Mouse (Mus musculus): ENCODE measurements around the gene L3mbtl1. TPM values are rescaled to one million over a fixed set of nuclear protein-coding genes. Genes with fewer than 3 reads are reported as not detected.
"Not testable (repeated sequence)": the region's sequence is repeated elsewhere in the genome, so short reads cannot be mapped to it uniquely, and the experiment has no call there.

The L3mbtl1 gene
- polyA plus RNA-seq (2014; fragmentation: Nextera tagmentation; extraction: Ambion mirVana): 0.07 TPM in 1 of 2 replicates, not detected in the other

DNA sequence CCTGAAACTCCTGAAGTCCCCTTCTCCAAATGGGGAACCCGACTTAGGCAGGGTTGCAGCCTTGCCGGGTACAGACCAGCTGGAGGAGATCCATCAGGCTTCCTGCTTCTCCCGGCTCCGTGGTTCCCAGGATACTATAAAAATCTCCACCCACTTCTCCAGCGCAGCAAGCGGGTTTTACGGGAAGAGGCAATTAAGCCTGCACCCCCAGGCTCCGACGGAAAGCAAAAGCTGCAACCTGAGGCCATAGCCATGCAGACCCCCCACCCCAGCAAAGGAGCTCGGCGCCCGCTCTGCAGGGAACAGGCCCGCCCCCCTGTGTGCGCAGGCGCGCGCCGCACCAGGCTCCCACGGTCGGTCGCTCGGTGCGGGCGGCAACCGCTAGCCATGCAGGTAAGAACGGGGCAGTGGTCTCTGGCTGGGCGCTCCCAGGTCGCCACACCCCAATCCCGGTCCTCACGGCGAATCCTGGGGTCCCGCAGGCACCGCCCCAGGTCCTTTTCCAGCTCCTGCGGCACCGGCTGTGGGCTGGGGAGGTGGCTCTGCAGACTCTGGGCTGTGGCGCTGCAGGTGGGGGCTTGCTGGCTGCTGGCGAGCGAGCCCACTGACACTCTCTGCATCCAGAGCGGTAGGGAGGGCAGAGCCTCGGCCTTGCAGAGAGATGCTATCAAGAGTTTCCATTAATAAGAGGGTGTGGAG, at the start of gene L3mbtl1:
Gene L3mbtl1 (plus strand): TSS at position 325 of the 699 bp plus-strand sequence.
- Histone ChIP-seq H3K4me2 (ENCODE audit: low read length) (peak within 1 kb of the TSS; percentile 99), H3K27me3 (replicated peaks; ENCODE audit: control insufficient read depth, insufficient read depth, low read length) (peaks cover 19% of the 10 kb centered on the region), H3K36me3 (ENCODE audit: control insufficient read depth, insufficient read depth, low read length) (peaks cover 27% of the 10 kb centered on the region), H3K9me3 (ENCODE audit: control insufficient read depth, low read length) (no peaks in the 10 kb centered on the region), H3K27ac (ENCODE audit: low read depth) (no peak within 1 kb of the TSS), H3K4me3 (ENCODE audit: low read depth, low read length) (peak within 1 kb of the TSS; percentile 53), H3K4me1 (replicated peaks; ENCODE audit: control insufficient read depth, insufficient read depth, low read length) (no peaks in the 10 kb centered on the region; the same call in 1 of the 2 replicates), H3K9ac (ENCODE audit: low read length) (peak within 1 kb of the TSS; percentile 47)
- ATAC-seq (replicated peaks; ENCODE audit: low FRiP score, low TSS enrichment, low read depth) (peak; percentile 42; the same call in 1 of the 2 replicates), DNase-seq (ENCODE audit: low spot score) (peak; percentile 72)
- WGBS: under 1% methylated on average over 40 of the region's 40 CpGs

DNA sequence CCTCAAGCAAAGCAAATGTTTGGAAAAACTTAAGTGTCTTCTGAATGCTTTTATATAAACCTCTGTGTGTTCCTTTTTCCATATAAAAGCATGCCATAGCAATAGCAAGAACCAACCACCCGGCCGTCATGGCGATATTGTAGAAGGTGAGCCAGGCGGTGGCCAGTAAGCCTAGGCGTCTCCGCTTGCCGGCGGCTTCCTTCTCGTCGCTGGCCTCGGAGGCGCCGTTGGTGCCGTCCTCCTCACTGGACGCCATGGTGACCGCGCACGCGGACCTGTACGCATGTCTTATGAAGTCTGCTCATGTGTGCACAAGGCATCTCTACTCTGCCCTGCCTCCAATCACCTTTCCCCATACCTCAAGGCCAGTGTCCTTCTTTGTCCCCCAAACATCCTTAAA, 44.0 kb upstream of the L3mbtl1 start:
- DNase-seq (ENCODE audit: low spot score); H3K9me3 ChIP-seq (ENCODE audit: control insufficient read depth, low read length); H3K4me1 ChIP-seq (replicated peaks; ENCODE audit: control insufficient read depth, insufficient read depth, low read length); H3K9ac ChIP-seq (ENCODE audit: low read length); H3K36me3 ChIP-seq (ENCODE audit: control insufficient read depth, insufficient read depth, low read length); H3K4me2 ChIP-seq (ENCODE audit: low read length); H3K27me3 ChIP-seq (replicated peaks; ENCODE audit: control insufficient read depth, insufficient read depth, low read length); H3K27ac ChIP-seq (ENCODE audit: low read depth); H3K4me3 ChIP-seq (ENCODE audit: low read depth, low read length): not testable (repeated sequence)
- 0 out of 2 replicates have a peak, but pooled peaks have one; percentile 44 for ATAC-seq (replicated peaks; ENCODE audit: low FRiP score, low TSS enrichment, low read depth)
- WGBS: 93% methylated on average over 20 of the region's 20 CpGs

DNA sequence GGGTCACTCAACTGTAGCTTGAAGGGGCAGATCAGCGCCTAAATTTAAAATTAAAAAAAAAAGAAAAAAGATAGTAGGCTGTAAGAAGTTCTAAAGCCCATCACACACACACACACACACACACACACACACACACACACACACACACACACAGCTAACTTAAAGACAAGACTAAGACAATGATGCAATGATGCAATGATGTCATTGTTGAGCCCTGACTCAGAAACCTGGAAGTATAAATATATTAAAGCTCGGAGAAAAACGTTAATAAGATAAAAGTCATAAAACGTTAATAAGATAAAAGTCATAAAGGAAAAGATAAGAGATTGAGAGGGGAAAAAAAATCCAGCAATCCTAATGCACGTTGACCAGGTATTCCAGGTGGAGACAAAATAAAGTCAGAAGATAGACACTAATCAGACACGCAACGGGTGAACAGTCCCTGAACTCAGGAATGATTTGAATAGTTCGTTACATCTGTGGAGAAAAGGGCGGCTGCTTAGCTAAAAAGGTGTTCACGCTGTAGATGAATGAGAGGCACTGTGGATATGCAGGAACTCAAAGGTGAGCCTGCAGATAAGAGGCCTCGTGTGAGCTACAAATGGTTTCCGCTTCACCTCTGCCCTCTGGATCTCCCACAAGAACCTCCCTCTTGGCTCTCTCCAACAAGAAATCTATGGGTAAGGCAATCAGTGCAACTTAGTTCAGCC, 43.2 kb upstream of the L3mbtl1 start:
- Histone ChIP-seq H3K9me3 (ENCODE audit: control insufficient read depth, low read length) (no peaks in the 10 kb centered on the region), H3K4me3 (ENCODE audit: low read depth, low read length) (no peak overlapping the region), H3K4me2 (ENCODE audit: low read length) (no peak overlapping the region), H3K9ac (ENCODE audit: low read length) (no peak overlapping the region), H3K27ac (ENCODE audit: low read depth) (peak overlapping the region; percentile 62; the same call in 1 of the 2 replicates), H3K27me3 (replicated peaks; ENCODE audit: control insufficient read depth, insufficient read depth, low read length) (no peaks in the 10 kb centered on the region), H3K36me3 (ENCODE audit: control insufficient read depth, insufficient read depth, low read length) (no peaks in the 10 kb centered on the region), H3K4me1 (replicated peaks; ENCODE audit: control insufficient read depth, insufficient read depth, low read length) (no peaks in the 10 kb centered on the region)
- DNase-seq (ENCODE audit: low spot score) (no peak), ATAC-seq (replicated peaks; ENCODE audit: low FRiP score, low TSS enrichment, low read depth) (peak; percentile 65)
- WGBS: 68% methylated on average over 12 of the region's 12 CpGs

DNA sequence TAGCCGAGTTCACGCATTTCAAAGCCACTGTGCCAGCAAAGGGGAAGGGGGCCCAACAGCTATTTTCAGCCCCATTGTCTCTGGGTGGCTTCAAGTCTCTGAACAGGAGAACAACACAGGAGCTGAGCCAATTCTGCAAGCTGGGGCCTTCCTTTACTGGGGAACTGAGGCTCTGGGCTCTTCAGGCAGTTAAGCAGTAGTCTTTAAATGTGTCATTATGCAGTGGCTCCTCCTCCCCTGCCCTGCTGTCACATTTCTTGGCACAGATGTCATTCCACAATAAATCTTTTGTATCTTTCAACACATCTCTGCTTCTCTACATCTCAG, 42.7 kb upstream of the L3mbtl1 start:
- DNase-seq (ENCODE audit: low spot score) (no peak), ATAC-seq (replicated peaks; ENCODE audit: low FRiP score, low TSS enrichment, low read depth) (peak; percentile 47; the same call in 1 of the 2 replicates)
- no peaks in the 10 kb centered on the region for H3K36me3 ChIP-seq (ENCODE audit: control insufficient read depth, insufficient read depth, low read length)
- WGBS: 37% methylated on average over 2 of the region's 2 CpGs
- H3K9me3 ChIP-seq (ENCODE audit: control insufficient read depth, low read length): no peaks in the 10 kb centered on the region
- no peak overlapping the region for H3K4me3 ChIP-seq (ENCODE audit: low read depth, low read length)
- H3K9ac ChIP-seq (ENCODE audit: low read length): no peak overlapping the region
- H3K27ac ChIP-seq (ENCODE audit: low read depth): peak overlapping the region; percentile 62; the same call in 1 of the 2 replicates
- H3K27me3 ChIP-seq (replicated peaks; ENCODE audit: control insufficient read depth, insufficient read depth, low read length): no peaks in the 10 kb centered on the region
- H3K4me2 ChIP-seq (ENCODE audit: low read length): no peak overlapping the region
- no peaks in the 10 kb centered on the region for H3K4me1 ChIP-seq (replicated peaks; ENCODE audit: control insufficient read depth, insufficient read depth, low read length)

DNA sequence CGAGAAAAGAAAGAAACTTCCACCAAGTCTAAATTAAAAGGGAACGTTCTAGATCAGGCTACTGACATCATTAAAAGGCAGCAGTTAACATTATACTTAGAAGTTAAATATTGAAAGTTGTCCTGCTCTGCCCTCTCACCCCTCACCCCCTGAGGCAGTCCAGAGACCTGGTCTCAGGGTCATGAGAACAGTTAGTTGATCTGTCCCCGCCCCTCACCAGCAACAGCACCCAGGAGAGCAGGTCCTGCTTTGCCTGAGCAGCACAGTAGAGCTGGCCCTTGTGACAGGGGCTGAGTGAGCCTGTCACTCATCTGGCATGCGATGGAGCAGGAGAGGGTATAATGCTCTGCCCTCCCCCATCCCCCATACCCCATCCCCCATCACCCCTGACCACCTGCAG, 37.4 kb upstream of the L3mbtl1 start:
- Histone ChIP-seq H3K9ac (ENCODE audit: low read length) (no peak overlapping the region), H3K36me3 (ENCODE audit: control insufficient read depth, insufficient read depth, low read length) (no peaks in the 10 kb centered on the region), H3K27ac (ENCODE audit: low read depth) (no peak overlapping the region), H3K4me3 (ENCODE audit: low read depth, low read length) (no peak overlapping the region), H3K27me3 (replicated peaks; ENCODE audit: control insufficient read depth, insufficient read depth, low read length) (no peaks in the 10 kb centered on the region), H3K9me3 (ENCODE audit: control insufficient read depth, low read length) (no peaks in the 10 kb centered on the region), H3K4me2 (ENCODE audit: low read length) (no peak overlapping the region), H3K4me1 (replicated peaks; ENCODE audit: control insufficient read depth, insufficient read depth, low read length) (no peaks in the 10 kb centered on the region)
- 61% methylated on average over 4 of the region's 4 CpGs for WGBS
- ATAC-seq (replicated peaks; ENCODE audit: low FRiP score, low TSS enrichment, low read depth): no peak
- DNase-seq (ENCODE audit: low spot score): no peak

DNA sequence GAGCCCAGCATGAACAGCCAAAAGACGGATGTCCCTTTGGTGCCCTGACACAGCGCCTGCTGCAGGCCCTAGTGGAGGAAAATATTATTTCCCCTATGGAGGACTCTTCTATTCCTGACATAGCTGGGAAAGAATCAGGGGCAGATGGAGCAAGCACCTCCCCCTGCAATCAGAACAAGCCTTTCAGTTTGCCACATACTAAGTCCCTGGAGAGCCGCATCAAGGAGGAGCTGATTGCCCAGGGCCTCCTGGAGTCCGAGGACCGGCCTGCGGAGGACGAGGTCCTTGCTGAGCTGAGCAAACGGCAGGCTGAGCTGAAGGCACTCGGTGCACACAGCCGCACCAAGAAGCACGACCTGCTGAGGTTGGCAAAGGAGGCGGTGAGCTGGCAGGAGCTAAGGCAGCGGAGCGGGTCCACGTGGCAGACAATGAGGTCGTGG, 35.2 kb upstream of the L3mbtl1 start:
- no peaks in the 10 kb centered on the region for H3K9me3 ChIP-seq (ENCODE audit: control insufficient read depth, low read length)
- H3K4me1 ChIP-seq (replicated peaks; ENCODE audit: control insufficient read depth, insufficient read depth, low read length): no peaks in the 10 kb centered on the region
- 54% methylated on average over 16 of the region's 16 CpGs for WGBS
- H3K27me3 ChIP-seq (replicated peaks; ENCODE audit: control insufficient read depth, insufficient read depth, low read length): no peaks in the 10 kb centered on the region
- no peak overlapping the region for H3K9ac ChIP-seq (ENCODE audit: low read length)
- H3K27ac ChIP-seq (ENCODE audit: low read depth): no peak overlapping the region
- no peak overlapping the region for H3K4me3 ChIP-seq (ENCODE audit: low read depth, low read length)
- no peak for ATAC-seq (replicated peaks; ENCODE audit: low FRiP score, low TSS enrichment, low read depth)
- no peak for DNase-seq (ENCODE audit: low spot score)
- H3K4me2 ChIP-seq (ENCODE audit: low read length): no peak overlapping the region
- no peaks in the 10 kb centered on the region for H3K36me3 ChIP-seq (ENCODE audit: control insufficient read depth, insufficient read depth, low read length)

DNA sequence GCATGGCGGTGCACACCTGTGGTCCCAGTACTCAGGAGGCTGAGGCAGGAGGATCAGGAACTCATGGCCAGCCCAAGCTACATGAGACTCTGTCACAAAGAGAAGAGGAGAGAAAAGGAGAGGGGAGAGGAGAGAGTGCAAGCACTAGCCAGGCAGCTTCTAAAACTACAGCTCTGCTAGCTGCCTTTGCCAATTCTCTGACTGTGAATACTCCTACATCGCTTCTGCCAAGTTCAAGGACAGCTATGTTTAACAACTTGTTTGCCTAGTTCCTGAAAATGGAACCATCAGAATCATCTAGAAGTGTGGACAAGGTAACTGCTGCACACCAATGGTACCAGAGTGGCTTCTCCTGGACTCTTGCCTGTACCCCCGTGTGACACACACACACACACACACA, 29.2 kb upstream of the L3mbtl1 start:
- WGBS: 65% methylated on average over 3 of the region's 3 CpGs
- H3K4me1 ChIP-seq (replicated peaks; ENCODE audit: control insufficient read depth, insufficient read depth, low read length): no peaks in the 10 kb centered on the region
- H3K9ac ChIP-seq (ENCODE audit: low read length): no peak overlapping the region
- H3K9me3 ChIP-seq (ENCODE audit: control insufficient read depth, low read length): no peaks in the 10 kb centered on the region
- ATAC-seq (replicated peaks; ENCODE audit: low FRiP score, low TSS enrichment, low read depth): no peak
- DNase-seq (ENCODE audit: low spot score): no peak
- no peak overlapping the region for H3K27ac ChIP-seq (ENCODE audit: low read depth)
- no peak overlapping the region for H3K4me3 ChIP-seq (ENCODE audit: low read depth, low read length)
- H3K36me3 ChIP-seq (ENCODE audit: control insufficient read depth, insufficient read depth, low read length): no peaks in the 10 kb centered on the region
- H3K27me3 ChIP-seq (replicated peaks; ENCODE audit: control insufficient read depth, insufficient read depth, low read length): no peaks in the 10 kb centered on the region
- H3K4me2 ChIP-seq (ENCODE audit: low read length): no peak overlapping the region

DNA sequence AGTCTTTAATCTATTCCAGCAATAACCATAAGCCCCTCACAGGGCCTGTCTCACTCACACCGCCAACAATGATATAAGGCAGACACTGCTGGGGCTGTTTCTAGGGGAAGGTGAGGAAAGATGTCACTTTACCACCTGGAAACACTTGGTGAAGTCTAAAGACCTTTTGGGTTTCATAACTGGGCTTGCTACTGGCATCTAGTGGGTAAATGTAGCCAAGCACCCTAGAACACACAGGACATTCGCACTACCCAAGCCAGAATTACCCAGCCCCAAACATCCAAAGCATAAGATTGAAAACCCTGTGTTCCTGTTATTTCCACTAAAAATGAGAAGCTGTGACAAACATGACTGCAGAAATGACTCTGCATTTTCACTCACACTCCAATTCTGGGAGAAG, 28.8 kb upstream of the L3mbtl1 start:
- ATAC-seq (replicated peaks; ENCODE audit: low FRiP score, low TSS enrichment, low read depth) (no peak), DNase-seq (ENCODE audit: low spot score) (no peak)
- Histone ChIP-seq H3K36me3 (ENCODE audit: control insufficient read depth, insufficient read depth, low read length) (no peaks in the 10 kb centered on the region), H3K27me3 (replicated peaks; ENCODE audit: control insufficient read depth, insufficient read depth, low read length) (no peaks in the 10 kb centered on the region), H3K4me3 (ENCODE audit: low read depth, low read length) (no peak overlapping the region), H3K9me3 (ENCODE audit: control insufficient read depth, low read length) (no peaks in the 10 kb centered on the region), H3K4me1 (replicated peaks; ENCODE audit: control insufficient read depth, insufficient read depth, low read length) (no peaks in the 10 kb centered on the region), H3K9ac (ENCODE audit: low read length) (no peak overlapping the region), H3K27ac (ENCODE audit: low read depth) (no peak overlapping the region), H3K4me2 (ENCODE audit: low read length) (no peak overlapping the region)
- WGBS: 41% methylated on average over 2 of the region's 2 CpGs

Data from intestine, embryonic 14.5 days (tissue).